Mouse (Mus musculus): ENCODE data around the gene Atp1b2. TPM values are rescaled to one million over a fixed set of nuclear protein-coding genes. Genes with fewer than 3 reads are reported as not detected.
"Not testable (repeated sequence)": the region's sequence is repeated elsewhere in the genome, so short reads cannot be mapped to it uniquely, and the experiment has no call there.

Atp1b2 gene
- 37.4 and 39.7 TPM in 2 replicates for total RNA-seq (2021)
- long read RNA-seq, experiment 1, transcript Atp1b2-201 (7 exons, 2,842 nt): major isoform, 12 of 16 reads
- long read RNA-seq, experiment 1, partial matches to known transcripts: 2 of 16 reads
- long read RNA-seq, experiment 1, other reads (novel, unspliced or antisense): 2 of 16 reads
- long read RNA-seq, experiment 2, partial matches to known transcripts: 0 of 9 reads
- long read RNA-seq, experiment 2, other reads (novel, unspliced or antisense): 4 of 9 reads

DNA sequence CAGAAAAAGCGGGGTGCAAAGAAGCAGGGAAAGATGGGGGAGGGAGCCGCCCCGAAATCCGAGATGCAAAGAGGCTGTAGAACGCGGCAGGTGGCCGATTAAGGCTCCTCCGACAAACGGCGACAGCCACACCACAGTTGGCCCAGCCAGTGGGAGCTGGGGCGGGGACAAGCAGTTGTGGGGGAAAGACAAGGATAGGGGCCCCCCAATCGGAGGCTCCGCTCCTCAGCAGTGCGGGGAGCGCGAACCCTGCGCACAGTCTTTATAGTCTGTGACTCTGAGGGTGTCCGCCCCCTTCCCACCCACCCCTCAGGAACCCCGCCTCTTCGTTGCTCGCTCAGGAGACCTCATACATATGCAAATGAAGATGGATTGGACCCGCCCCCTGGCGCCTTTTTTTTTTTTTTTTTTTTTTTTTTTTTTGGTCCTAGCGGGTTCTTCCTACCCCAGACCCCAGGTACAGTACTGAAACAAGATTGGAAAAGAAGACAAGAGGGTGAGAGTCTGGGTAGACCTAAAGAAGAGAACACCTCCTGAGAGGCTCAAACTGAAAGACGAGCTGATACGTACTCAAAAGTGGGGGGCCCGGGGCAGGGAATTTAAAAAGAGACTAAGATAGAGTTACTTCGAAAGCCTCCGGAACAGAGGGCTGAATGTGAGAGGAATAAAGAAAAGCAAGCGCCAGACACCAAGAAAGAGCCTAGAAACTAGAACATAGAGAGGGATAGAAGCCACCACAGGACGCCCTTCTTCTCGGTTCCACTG is at the start of gene Atp1b2:
Gene Atp1b2 (minus strand): TSS at position 217 of the 765 bp plus-strand sequence.
- DNase-seq: peak; percentile 85

DNA sequence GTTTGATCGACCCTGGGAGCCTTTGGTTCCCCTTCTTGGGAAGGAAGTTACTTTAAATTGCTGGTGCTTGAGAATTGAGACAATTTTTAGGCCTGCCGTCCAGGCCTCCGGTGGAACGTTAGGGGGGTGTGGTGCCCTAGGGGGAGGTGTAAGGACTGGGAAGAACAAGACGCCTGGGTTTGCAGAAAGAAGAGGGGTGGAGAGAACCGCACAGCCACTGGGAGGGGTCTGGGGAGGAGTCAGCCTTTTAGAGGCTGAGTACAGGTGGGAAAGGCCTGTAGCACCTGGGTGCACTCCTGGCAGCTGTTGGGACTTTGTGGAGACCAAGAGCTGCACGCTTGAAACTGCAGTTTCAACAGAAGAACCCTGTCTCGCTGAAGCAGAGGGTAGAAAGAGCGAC is 49.0 kb upstream of the Atp1b2 start:
- DNase-seq: no peak

DNA sequence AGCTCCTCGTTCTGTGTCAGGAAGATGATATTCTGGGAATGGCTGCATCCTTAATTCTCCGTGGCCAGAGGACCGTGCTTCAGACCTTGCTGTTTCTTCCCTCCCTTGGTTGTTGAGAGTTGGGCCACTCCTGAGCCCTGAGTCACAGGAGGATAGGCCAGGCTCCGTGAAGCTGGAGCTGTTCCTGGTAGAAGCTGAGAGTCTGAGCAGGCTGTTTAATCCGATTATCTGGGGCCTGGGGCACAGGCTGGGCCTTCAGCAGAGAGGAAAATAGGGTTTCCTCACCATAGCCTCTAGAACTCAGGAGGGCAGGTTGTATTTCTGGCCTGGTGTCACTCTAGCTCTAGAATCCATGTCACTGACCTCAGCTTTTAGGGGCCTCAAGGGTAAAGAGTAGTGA is 47.7 kb upstream of the Atp1b2 start:
- DNase-seq: peak; percentile 53

DNA sequence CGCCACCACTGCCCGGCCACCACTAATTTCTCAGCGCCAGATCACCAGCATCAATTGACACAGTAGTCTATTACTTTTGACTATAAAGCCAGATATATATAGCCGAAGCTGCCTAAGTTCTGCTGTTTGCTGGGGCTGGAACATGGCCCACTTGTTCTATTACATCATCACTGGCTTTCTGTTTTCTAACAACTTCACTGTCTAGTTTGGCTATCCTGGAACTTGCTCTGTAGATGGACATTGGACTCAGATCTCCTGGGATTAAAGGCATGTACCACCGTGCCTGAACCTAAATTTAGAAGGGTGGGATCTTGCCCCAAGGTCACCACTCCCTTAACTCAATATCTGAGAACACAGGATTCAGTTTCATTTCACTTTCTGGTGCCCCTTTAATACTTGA is 40.1 kb upstream of the Atp1b2 start:
- DNase-seq: no peak

DNA sequence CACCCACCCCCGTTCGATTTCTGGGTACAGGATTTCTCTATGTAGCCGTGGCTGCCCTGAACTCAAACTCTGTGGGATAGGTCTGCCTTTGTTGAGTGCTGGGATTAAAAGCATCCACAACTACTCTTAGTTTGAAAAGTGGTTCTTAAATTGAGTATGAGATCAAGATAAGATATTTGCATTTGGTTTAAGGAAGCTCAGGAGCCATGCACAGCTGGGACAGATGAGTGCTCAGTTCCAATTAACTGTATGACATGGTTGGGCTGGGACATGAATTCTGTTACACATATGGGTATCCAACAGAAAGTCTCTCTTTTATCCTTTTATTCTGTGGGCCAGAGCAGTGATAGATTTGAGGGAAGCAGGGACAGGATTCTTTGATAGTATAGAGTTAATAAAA is 29.7 kb upstream of the Atp1b2 start:
- no peak for DNase-seq

DNA sequence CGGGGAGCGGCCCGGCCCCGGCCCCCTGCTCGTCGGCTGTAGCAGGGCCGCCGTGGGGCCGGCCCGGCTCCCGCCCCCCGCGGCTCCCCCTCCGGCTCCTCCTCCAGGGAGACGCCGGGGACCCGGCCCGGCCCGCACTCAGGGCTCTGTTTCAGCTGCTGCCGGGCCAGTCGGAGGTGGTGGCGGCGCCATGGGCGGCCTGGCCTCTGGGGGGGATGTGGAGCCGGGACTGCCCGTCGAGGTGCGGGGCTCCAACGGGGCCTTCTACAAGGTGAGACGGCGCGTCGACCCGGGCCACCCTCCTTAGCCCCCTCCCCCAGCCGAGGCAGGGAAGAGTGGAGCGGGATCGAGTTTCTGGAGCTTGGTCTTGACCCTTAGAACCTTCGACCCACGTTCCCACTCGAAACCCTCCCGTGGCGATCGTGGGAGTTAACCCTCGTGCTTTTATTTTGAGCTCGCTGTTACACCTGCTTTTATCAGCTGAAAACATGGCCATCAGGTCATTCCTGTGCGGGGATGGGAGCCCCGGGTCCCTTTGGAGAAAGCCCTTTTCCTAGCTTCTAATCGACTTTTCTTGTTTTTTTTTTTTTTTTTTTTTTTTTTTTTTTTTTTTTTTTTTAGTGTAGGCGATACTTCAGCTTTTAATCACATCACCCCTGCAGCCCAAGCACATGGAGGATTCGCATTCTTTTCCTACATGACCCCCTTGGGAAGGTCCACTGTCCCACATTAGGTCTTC is 27.6 kb upstream of the Atp1b2 start:
- DNase-seq: peak; percentile 86

DNA sequence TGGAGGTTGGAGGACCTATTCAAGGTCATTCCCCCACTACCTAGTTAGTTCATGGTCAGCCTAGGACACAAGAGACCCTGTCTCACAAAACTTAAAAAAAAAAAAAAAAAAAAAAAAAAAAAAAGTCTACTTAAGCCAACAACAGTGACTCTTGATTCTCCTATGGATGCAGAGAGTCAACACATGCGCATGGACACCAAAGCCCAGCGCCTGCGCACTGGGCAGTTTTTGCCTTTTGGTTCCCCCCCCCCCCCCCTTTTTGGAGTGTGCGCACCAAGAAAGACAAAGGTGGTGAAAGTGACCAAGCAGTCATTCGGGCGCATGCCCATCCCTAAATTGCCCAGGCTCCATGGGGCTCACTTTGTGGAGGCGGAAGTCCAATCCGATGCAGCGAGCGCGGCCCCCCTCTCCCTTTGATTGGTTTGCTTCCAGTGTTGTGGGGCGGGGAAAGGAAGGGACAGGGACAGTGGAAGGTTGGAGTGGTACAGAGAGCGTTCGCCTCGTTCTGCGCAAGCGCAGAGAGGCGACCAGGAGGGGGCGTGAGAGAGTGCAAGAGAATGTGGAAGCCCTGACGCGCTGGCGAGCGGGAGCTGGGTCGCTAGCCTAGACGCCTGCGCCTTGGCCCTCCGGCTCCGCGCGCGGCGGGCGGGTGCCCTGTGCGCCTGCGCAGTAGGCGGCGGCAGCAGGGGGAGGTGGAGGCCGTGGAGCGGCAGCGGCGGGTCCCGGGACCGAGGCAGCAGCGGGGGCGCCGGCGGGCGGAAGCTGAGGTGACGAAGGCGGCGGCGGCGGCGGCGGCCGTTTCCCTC is 26.7 kb upstream of the Atp1b2 start, which contains the start of gene Fxr2:
Gene Fxr2 (plus strand): TSS at position 707 of the 806 bp plus-strand sequence.
- peak; percentile 100 for DNase-seq

DNA sequence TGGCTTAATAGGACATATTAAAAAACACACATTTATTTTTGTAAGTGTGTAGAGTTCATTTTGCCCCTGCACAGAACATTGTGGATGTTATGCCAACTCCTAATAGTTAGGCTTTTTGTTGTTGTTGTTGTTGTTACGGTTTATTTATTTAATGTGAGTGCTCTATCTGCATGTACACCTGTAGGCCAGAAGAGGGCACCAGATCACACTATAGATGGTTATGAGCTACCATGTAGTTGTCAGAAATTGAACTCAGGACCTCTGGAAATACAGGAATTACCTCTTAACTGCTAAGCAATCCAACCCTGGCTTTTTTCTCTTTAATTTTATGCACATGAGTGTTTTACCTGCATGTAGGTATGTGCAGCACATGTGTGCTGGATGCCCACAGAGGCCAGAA is 24.1 kb upstream of the Atp1b2 start:
- DNase-seq: no peak

DNA sequence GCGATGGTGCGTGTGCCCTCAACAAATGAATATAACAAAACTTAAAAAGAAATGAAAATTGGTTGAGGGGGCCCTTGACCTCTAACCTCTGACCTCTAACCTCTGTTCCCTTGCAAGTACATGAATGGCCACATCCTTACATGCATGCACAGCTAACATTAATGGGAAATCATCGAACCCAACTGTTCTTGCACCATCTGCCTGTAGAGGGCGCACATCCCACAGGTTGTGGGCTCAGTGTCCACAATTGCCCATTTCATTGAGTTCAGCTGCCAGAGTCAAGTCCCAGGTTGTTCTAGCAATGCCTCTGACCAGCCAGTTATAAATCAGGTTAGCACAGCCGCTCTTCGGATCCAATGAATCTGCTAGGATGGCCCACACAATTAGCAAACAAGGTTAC is 22.5 kb upstream of the Atp1b2 start:
- DNase-seq: peak; percentile 82

DNA sequence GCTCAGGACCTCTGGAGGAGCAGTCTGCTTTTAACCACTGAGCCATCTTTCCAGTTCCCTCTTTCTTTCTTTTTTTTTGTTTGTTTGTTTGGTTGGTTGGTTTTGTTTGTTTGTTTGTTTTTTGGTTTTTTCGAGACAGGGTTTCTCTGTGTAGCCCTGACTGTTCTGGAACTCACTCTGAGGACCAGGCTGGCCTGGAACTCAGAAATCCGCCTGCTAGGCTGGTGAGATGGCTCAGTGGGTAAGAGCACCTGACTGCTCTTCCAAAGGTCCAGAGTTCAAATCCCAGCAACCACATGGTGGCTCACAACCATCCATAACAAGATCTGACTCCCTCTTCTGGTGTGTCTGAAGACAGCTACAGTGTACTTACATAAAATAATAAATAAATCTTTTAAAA is 18.6 kb upstream of the Atp1b2 start:
- DNase-seq: not testable (repeated sequence)

DNA sequence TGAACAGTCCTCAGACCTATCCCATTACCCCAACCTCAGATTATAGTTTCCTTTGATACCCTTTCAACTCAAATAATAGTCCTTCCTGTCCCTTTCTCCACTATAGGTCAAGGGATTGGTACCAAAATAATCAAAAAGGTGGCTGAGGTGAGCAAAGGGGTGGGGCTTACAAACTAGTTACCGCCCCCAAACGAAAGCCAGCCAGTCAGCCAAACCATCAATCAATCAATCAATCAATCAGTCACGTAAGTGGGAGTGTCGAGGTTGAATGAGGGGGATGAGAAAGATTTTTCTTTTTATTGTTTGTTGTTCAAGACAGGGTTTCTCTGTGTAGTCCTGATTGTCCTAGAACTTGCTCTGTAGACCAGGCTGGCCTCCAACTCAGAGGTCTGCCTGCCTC is 17.3 kb upstream of the Atp1b2 start:
- DNase-seq: no peak

DNA sequence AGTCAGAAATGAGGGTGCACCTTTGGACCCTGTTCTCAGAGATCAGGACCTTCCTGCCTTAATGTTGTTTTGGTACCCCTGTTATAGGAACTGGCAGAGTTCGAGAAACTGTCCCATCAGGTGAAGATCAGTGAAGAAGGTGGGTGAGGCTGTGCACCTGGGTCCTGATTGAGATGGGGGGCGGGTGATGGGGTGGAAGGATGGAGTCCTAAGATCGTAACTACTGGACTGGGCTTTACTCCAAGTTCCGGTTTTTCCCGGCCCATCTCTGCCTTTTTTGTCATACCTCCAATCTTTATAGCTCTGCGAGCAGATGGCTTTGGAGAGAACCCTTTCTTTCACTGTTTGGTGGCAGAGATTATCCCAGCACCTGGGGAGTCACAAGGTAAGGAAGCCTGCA is 16.7 kb upstream of the Atp1b2 start:
- DNase-seq: peak; percentile 41

DNA sequence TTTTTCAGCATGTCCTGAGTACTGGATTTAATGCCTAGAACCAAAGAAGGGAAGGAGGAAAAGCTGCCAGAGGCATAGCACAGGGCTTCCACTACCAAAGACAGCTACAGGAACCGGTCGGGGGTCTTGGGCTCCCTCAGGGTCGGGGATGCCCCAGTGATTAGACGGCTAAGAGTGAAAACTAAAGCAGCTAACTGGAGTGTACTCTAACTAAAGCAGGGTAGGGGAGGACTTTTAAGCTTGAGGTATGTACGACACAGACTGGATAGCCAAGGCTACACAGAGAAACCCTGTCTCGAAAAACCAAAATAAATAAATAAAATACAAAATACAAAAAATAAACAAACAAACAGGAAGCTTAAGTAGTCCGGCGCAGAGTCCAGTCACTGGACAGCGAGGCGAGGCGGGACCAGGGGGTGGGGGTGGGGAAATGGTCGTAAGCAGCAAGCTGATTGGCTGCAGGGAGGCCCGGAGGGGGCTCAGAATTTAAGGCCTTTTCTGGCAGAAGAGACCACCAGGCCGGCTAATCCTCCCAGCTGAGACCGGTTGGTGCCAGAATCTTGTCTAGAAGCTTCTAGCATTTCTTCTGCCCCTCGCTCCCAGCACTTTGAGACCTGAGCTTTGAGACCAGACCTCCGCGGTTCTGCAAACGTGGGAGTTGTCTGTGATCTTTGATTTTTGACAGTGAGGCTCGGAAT is 16.0 kb upstream of the Atp1b2 start, which contains the start of gene Sat2:
Gene Sat2 (plus strand): TSS at position 454 of the 698 bp plus-strand sequence.
- DNase-seq: peak; percentile 81

DNA sequence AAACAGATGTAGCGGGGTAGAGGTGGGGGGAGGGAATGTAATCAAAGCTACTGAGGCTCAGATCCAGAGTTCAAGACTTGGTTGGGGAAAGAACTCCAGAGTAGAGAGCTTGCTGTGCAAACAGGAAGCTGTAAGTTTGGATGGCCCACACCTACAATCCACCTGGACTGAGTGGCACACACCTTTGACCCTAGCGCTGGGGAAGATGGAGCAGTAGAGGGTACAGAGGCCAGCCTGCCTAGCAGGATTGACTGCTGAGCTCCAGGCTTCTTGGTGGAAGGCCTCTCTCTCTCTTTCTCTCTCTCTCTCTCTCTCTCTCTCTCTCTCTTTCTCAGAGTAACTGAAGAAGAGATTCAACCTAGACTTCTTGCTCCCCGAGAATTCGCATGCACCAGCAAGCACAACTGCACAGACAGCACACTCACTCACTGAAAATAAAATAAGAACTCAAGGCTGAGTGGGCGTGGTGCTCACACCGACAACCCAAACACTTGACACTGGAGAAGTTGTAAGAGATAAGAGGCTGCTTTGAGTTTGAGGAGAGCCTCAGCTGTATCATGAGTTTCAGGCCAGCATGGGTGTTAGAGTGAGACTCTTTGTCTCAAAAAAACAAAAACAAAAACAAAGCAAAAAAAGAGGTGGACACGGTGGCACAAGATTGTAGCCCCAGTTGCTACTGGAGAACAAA is 14.8 kb upstream of the Atp1b2 start:
- no peak for DNase-seq

DNA sequence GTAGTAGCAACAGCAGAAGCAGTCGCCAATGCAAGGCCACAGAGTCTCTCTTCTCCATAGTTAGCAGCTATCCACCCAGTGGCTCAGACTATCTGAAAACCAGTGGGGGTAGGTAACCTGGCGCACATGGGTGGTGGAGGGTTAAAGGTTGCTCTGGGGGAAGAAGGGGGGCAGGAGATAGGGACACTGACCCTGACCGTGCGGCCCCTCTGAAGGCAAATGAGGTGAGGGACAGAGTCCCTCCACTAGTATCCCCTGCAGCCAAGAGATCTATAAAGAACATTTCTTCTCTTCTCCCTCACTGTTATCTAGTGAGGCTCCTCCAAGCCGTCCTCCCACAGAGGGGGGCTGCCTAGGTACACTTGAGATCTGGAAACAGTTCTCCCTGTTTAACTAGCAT is 12.1 kb upstream of the Atp1b2 start, which contains the start of gene Shbg:
Gene Shbg (minus strand): TSS at position 101 of the 400 bp plus-strand sequence.
- DNase-seq: no peak

DNA sequence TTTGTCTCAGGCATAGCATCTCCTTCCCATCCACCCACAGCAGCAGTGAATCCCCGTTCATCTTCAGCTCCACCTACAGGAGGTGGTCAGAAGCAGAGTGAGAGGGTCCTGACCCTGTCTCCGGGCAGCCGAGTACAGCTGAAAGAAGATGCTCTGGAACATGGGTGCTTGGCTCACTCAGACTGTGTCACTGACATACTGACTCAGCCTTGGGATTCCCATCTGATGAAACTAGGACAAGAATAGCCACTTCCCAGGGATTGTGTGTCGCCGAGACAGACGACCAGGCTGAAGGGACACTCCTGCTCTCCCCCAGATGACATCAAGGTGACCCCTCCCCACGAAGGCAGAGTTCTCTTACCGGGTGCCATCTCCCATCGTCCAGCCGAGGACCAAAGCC is 11.0 kb upstream of the Atp1b2 start:
- no peak for DNase-seq

DNA sequence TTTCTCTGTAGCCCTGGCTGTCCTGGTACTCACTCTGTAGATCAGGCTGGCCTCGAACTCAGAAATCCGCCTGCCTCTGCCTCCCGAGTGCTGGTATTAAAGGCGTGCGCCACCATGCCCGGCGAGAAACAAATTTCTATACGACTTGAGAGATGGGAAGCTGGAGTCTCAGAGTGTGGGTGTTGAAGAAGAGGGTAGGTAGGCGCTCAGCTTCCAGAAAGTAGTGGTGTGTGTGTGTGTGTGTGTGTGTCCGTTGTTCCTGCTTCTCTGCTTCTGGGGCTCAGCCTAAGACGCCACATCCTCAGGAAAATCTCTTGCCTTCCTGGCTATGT is 8.5 kb upstream of the Atp1b2 start:
- DNase-seq: not testable (repeated sequence)

DNA sequence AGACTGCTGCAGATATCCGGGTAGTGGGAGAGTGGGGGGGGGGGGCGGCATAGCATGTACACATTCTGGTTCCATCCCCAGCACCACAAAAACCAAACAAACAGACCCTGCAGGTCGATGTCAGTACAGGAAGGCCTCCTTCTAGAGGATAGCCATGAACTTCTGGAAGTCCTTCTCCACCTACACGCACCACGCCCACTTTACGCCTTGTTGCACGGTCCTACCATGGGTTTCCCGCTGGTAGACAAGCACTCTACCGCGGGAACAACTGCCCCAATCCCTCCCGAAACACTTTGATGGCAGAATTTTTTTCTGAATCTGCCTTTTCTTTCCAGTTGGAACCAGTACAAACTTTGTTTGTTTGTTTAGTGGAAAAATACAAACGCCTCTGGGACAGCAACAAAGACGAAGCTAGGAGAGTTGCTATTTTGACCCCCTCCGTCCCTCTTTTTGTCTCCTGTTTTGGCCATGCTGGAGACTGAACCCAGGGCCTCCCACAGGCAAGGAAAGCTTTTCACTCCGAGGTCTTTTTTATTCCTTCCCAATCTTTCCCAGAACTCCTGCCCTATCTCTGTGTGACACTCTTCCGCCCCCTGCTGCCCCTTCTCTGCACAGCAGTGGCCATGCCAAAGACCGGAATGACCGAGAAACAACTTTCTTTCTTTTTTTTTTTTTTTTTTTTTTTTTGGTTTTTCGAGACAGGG is 8.0 kb upstream of the Atp1b2 start:
- peak; percentile 94 for DNase-seq

DNA sequence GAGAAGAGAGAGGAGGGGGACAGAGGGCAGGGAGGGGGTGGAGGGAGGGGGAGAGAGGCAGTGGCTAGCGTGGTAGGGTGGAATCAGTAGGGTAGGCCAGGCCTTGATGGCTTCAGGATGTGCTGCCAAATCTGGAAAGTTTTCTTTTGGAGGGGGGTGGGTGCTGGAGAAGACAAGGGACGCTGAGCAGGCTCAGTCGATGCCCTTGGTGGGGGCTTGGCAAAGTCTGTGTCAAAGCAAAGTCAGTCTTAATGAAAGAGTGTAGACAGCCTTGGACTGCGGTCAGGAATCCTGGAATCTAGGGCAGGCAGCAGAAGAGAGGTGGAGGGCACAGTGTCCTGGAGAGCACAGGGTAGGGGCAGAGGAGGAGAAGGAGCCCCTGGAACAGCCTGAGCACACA is 5.2 kb upstream of the Atp1b2 start:
- DNase-seq: no peak

DNA sequence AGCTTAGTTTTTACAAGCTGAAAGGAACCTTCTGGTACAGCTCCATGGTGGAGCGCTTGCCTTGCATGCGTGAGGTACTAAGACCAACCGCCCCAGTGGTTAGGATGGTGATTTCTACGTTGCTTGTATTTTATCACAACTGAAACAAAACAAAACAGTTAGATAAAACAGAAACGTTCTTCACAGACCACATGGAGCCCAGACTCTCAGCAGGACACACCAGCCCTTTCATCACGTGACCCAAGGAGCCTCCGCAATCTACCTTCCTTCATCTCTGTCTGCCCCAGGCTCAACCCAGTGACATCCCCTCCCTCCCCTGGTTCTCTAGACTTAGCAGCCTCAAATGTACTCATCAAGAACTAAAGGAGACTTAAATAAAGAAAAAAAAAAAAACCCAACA is 3.7 kb upstream of the Atp1b2 start:
- DNase-seq: no peak

Measured in adrenal gland, postnatal 14 days (tissue).